ENCODE assay signal across 14 mouse cellular contexts in the genomic region with DNA sequence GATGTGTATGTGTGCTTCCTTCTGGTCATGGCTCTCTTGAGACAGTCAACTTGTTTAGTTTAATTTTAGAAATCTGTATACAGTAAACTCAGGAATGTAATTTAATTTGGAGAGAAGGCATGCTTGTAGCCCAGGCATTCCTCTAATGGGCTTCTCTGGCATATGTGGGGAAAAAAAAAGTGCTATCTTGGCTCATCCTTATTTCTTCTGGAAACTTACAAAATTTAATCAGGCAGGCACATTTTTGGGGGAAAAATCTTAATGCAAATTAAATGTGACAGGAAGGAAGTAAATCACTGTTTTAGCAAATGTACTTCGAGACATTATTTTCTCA.
DNase-seq lines count a peak whose midpoint lies in the region; ATAC-seq lines count a peak whose summit lies in the region.
"Had no signal": no experiment of that assay in that cellular context is flagged by ENCODE, and none has a peak within 500 bp of the region (broad histone marks: within the 10 kb centered on the region; RNA-seq: fewer than 3 reads in every experiment).

No protein-coding gene starts in this region.

- no peak for ATAC-seq in kidney, embryonic 15.5 days (replicated peaks; ENCODE audit: low FRiP score)
- ATAC-seq in midbrain, embryonic 14.5 days (ENCODE audit: low FRiP score, low TSS enrichment), result no peak
- no peak for ATAC-seq in midbrain, embryonic 11.5 days (ENCODE audit: low FRiP score)
- ATAC-seq in forebrain, embryonic 16.5 days, result no peak; the same call in 1 of the 2 replicates
- no peak for ATAC-seq in neural tube, embryonic 15.5 days (ENCODE audit: low FRiP score)
- ATAC-seq: inflammation-experienced regulatory T-cells, adult 6 months had no signal

- DNase-seq in kidney, adult 18-20 months, result no peak
- no peak for DNase-seq in midbrain, embryonic 14.5 days
- no peak for DNase-seq in midbrain, embryonic 11.5 days (ENCODE audit: low spot score, missing footprints)
- no peak for DNase-seq in adrenal gland, adult 2 months
- DNase-seq: heart, postnatal 14 days; lung, adult 18-20 months had no signal

- WGBS in kidney, embryonic 15.5 days, result 67% methylated on average over 1 of the region's 1 CpGs
- WGBS in midbrain, embryonic 14.5 days, result 85% methylated on average over 1 of the region's 1 CpGs
- 87% methylated on average over 1 of the region's 1 CpGs for WGBS in midbrain, embryonic 11.5 days
- WGBS in forebrain, embryonic 16.5 days, result 48% methylated on average over 1 of the region's 1 CpGs
- 46% methylated on average over 1 of the region's 1 CpGs for WGBS in neural tube, embryonic 15.5 days

- peaks cover 13% of the 10 kb centered on the region; the same call in 1 of the 2 replicates for H3K4me1 ChIP-seq in kidney, embryonic 15.5 days
- peaks cover 24% of the 10 kb centered on the region for H3K4me1 ChIP-seq in midbrain, embryonic 14.5 days (ENCODE audit: control insufficient read depth, insufficient read depth, low read length)
- H3K4me1 ChIP-seq in midbrain, embryonic 11.5 days (ENCODE audit: control insufficient read depth, insufficient read depth, low read length), result peaks cover 5% of the 10 kb centered on the region
- peaks cover 19% of the 10 kb centered on the region for H3K4me1 ChIP-seq in forebrain, embryonic 16.5 days (replicated peaks; ENCODE audit: control insufficient read depth, insufficient read depth, low read length)
- H3K4me1 ChIP-seq in neural tube, embryonic 15.5 days, result peaks cover 19% of the 10 kb centered on the region

- H3K4me3 ChIP-seq in kidney, embryonic 15.5 days (replicated peaks), result no peak overlapping the region
- H3K4me3 ChIP-seq in midbrain, embryonic 14.5 days (replicated peaks; ENCODE audit: low read depth, low read length), result no peak overlapping the region
- H3K4me3 ChIP-seq in midbrain, embryonic 11.5 days (ENCODE audit: low read depth, low read length), result no peak overlapping the region
- no peak overlapping the region for H3K4me3 ChIP-seq in forebrain, embryonic 16.5 days (replicated peaks; ENCODE audit: low read length)
- no peak overlapping the region for H3K4me3 ChIP-seq in neural tube, embryonic 15.5 days (replicated peaks)
- H3K4me3 ChIP-seq: erythroblast, embryonic 14.5 days; myocyte had no signal

- H3K27me3 ChIP-seq in kidney, embryonic 15.5 days, result no peaks in the 10 kb centered on the region
- no peaks in the 10 kb centered on the region for H3K27me3 ChIP-seq in midbrain, embryonic 14.5 days (ENCODE audit: control insufficient read depth, insufficient read depth, low read length)
- no peaks in the 10 kb centered on the region for H3K27me3 ChIP-seq in midbrain, embryonic 11.5 days (ENCODE audit: control insufficient read depth, insufficient read depth, low read length)
- H3K27me3 ChIP-seq in forebrain, embryonic 16.5 days (replicated peaks; ENCODE audit: control insufficient read depth, insufficient read depth, low read length), result no peaks in the 10 kb centered on the region
- no peaks in the 10 kb centered on the region for H3K27me3 ChIP-seq in neural tube, embryonic 15.5 days (replicated peaks)

- no peaks in the 10 kb centered on the region for H3K9me3 ChIP-seq in kidney, embryonic 15.5 days (replicated peaks)
- H3K9me3 ChIP-seq in midbrain, embryonic 14.5 days (ENCODE audit: control insufficient read depth, low read length), result no peaks in the 10 kb centered on the region
- no peaks in the 10 kb centered on the region for H3K9me3 ChIP-seq in midbrain, embryonic 11.5 days (ENCODE audit: control insufficient read depth, low read length)
- no peaks in the 10 kb centered on the region for H3K9me3 ChIP-seq in forebrain, embryonic 16.5 days (ENCODE audit: control insufficient read depth, low read length)
- no peaks in the 10 kb centered on the region for H3K9me3 ChIP-seq in neural tube, embryonic 15.5 days (replicated peaks)

- no peak overlapping the region for H3K9ac ChIP-seq in kidney, embryonic 15.5 days
- H3K9ac ChIP-seq in midbrain, embryonic 14.5 days (replicated peaks; ENCODE audit: low read length), result no peak overlapping the region
- no peak overlapping the region for H3K9ac ChIP-seq in midbrain, embryonic 11.5 days (ENCODE audit: low read length)
- H3K9ac ChIP-seq in forebrain, embryonic 16.5 days (replicated peaks; ENCODE audit: low read depth, low read length), result no peak overlapping the region
- H3K9ac ChIP-seq in neural tube, embryonic 15.5 days (replicated peaks), result no peak overlapping the region

- no peak overlapping the region for H3K4me2 ChIP-seq in kidney, embryonic 15.5 days
- H3K4me2 ChIP-seq in midbrain, embryonic 14.5 days (ENCODE audit: low read length), result no peak overlapping the region
- H3K4me2 ChIP-seq in midbrain, embryonic 11.5 days, result no peak overlapping the region
- no peak overlapping the region for H3K4me2 ChIP-seq in forebrain, embryonic 16.5 days (ENCODE audit: low read length)
- H3K4me2 ChIP-seq in neural tube, embryonic 15.5 days, result no peak overlapping the region
- H3K4me2 ChIP-seq: heart, embryonic 11.5 days had no signal

- 0 out of 2 replicates have a peak overlapping the region, but pooled peaks have one; percentile 1 for H3K27ac ChIP-seq in kidney, embryonic 15.5 days
- 0 out of 2 replicates have a peak overlapping the region, but pooled peaks have one; percentile 33 for H3K27ac ChIP-seq in midbrain, embryonic 14.5 days (replicated peaks; ENCODE audit: low read depth, low read length)
- H3K27ac ChIP-seq in midbrain, embryonic 11.5 days (ENCODE audit: low read depth, low read length), result no peak overlapping the region
- H3K27ac ChIP-seq in forebrain, embryonic 16.5 days (ENCODE audit: low read length), result peak overlapping the region; percentile 52
- H3K27ac ChIP-seq in neural tube, embryonic 15.5 days (replicated peaks), result peak overlapping the region; percentile 51; the same call in 1 of the 2 replicates

- H3K36me3 ChIP-seq in kidney, embryonic 15.5 days, result no peaks in the 10 kb centered on the region
- H3K36me3 ChIP-seq in midbrain, embryonic 14.5 days (ENCODE audit: control insufficient read depth, insufficient read depth, low read length), result no peaks in the 10 kb centered on the region
- no peaks in the 10 kb centered on the region for H3K36me3 ChIP-seq in midbrain, embryonic 11.5 days (ENCODE audit: control insufficient read depth, insufficient read depth, low read length)
- H3K36me3 ChIP-seq in forebrain, embryonic 16.5 days (ENCODE audit: control insufficient read depth, insufficient read depth), result no peaks in the 10 kb centered on the region
- no peaks in the 10 kb centered on the region for H3K36me3 ChIP-seq in neural tube, embryonic 15.5 days
- H3K36me3 ChIP-seq: G1E had no signal
